Mouse (Mus musculus) heart, postnatal 0 days (tissue): ENCODE data around the gene Ncr1.
"Not testable (repeated sequence)": the region's sequence is repeated elsewhere in the genome, so short reads cannot be mapped to it uniquely, and the experiment has no call there.

ENCODE experiments used
- CTCF ChIP-seq: IDR thresholded peaks from 2 replicates; pipeline ENCODE4 v1.5.1; 2016; ENCODE audit warnings: antibody characterized with exemption, control low read depth, low read depth
- EP300 ChIP-seq: IDR thresholded peaks from 2 replicates; pipeline ENCODE4 v1.6.1; 2016; ENCODE audit warnings: antibody characterized with exemption, low read depth

GRCm38 (mm10) chr7:4313109-4313508 is 24.4 kb upstream of the Ncr1 start:
- TF ChIP-seq CTCF, EP300: not testable (repeated sequence)
